Mouse (Mus musculus) gastrocnemius, postnatal 36 days (tissue): Measurements from ENCODE around the gene Wdr19. TPM values are rescaled to one million over a fixed set of nuclear protein-coding genes. Genes with fewer than 3 reads are reported as not detected.
"Not testable (repeated sequence)": the region's sequence is repeated elsewhere in the genome, so short reads cannot be mapped to it uniquely, and the experiment has no call there.

Experiments used
- DNase-seq, 2 experiments: peaks; one replicate each; pipeline ENCODE4 v3.0.0; 2022
- intact Hi-C: fragments of 180-260 bp; cut with DNase I; formaldehyde crosslinking; loops from one replicate; pipeline ENCODE4 v1.15.1; 2025
- total RNA-seq, 2 experiments: library from RNA; stranded (reverse); gene quantifications; 2 replicates each; pipeline ENCODE4 v1.2.3; 2021

Gene Wdr19
- total RNA-seq, 2 experiments from 2014 or later: 1.1 to 1.9 TPM

DNA sequence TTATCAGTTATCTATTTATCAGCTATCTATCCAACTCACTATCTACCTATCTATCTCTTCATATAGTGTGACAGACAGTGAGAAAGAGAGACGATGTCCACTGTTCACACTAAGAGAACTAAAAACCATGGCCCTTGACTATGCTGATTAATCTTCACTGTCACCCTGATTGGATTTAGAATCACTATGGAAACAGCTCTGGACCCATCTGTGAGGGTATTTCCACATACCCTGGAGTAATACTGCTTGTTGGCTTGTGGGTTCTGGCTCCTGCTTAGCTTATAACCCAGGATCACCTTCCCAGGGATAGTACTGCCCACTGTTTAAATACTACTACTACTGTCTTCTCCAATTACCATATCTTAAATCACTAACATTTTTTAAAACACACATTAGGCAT lies 17.2 kb upstream of the Wdr19 start:
- intact Hi-C loops: no loop called here
- no peak for DNase-seq

GRCm38 (mm10) chr5:65191601-65192000 lies 7.9 kb upstream of the Wdr19 start:
- intact Hi-C loops: no loop called here
- DNase-seq: no peak

GRCm38 (mm10) chr5:65194441-65194840 lies 5.1 kb upstream of the Wdr19 start:
- no peak for DNase-seq
- intact Hi-C loops: no loop called here

GRCm38 (mm10) chr5:65204726-65205125 lies 5.2 kb downstream of the Wdr19 start:
- no peak for DNase-seq
- intact Hi-C loops: no loop called here

DNA sequence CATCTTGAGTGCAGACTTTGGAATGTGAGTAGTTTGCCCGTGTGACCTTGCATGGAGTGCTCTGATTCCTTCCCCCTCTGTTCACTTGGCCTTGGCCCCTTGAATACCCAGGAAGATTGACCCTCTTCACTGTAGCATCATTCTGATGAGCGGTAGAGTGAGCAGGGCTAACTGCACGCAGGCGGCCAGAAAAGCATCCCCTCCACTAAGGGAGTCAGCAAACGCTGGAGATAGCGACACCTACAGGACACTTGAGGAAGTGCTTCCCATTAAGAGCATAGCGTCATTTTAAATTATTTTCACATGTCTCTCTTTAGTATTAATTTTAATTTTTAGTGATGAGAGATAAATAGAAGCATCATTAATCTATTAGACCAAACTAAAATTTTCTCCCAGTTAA lies 13.8 kb downstream of the Wdr19 start:
- DNase-seq: no peak
- intact Hi-C loops: loop anchor here (2.0 to 10.0 kb wide), 3 partner anchors 136 to 329 kb away; no protein-coding TSS in a partner anchor

GRCm38 (mm10) chr5:65217305-65218269 lies 18.1 kb downstream of the Wdr19 start:
- no peak for DNase-seq
- intact Hi-C loops: loop anchor here (10.0 kb wide), 1 partner anchor 333 kb away; no protein-coding TSS in a partner anchor

DNA sequence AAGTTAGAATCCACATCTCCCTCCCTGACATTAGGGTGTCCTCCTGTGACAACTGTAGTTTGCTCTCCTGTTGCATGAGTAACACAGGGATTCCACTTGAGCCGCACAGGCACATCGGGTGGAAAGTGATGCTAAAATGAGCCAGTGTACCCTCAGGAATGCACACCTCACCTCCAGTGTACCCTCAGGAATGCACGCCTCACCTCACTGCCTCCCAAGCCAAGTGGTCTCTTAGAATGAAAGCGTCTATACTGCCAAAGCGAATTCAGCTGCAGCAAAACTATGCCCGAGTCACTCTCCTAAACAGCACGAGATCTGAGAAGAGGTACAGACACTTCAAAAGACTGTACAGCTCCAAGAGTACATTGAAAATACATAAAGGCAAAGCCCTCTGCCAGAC lies 21.5 kb downstream of the Wdr19 start:
- DNase-seq: no peak
- intact Hi-C loops: no loop called here

- intact Hi-C loops: no loop called here
Measured at GRCm38 (mm10) chr5:65224056-65224455, 24.6 kb downstream of the Wdr19 start.

GRCm38 (mm10) chr5:65231289-65232003 lies 31.9 kb downstream of the Wdr19 start:
- intact Hi-C loops: no loop called here
- DNase-seq: no peak

More at GRCm38 (mm10) chr5:65224056-65224455, 24.6 kb downstream of the Wdr19 start:
- DNase-seq: no peak

GRCm38 (mm10) chr5:65242740-65243139 lies 43.2 kb downstream of the Wdr19 start:
- no peak for DNase-seq
- intact Hi-C loops: loop anchor here (2.0 to 10.0 kb wide), 2 partner anchors 240 to 358 kb away; no protein-coding TSS in a partner anchor

DNA sequence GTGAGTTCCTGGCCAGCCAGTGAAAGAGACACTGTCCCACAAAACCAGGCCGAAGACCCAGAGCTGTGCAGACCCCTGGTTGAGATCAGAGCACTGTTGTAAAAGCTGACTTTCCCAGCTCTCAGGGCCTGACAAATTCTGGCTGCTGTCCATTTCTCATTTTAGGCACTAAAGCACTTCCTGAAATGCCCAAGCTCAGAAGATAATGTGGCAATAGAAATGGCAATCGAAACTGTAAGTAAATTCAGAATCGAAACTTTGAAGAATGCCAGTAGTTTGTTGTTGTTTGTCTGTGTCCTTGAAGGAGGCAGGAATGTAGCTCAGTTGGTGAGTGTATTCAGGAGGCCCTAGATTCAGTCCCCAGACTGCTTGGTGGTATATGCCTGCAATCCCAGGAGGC lies 47.8 kb downstream of the Wdr19 start:
- DNase-seq: no peak

DNA sequence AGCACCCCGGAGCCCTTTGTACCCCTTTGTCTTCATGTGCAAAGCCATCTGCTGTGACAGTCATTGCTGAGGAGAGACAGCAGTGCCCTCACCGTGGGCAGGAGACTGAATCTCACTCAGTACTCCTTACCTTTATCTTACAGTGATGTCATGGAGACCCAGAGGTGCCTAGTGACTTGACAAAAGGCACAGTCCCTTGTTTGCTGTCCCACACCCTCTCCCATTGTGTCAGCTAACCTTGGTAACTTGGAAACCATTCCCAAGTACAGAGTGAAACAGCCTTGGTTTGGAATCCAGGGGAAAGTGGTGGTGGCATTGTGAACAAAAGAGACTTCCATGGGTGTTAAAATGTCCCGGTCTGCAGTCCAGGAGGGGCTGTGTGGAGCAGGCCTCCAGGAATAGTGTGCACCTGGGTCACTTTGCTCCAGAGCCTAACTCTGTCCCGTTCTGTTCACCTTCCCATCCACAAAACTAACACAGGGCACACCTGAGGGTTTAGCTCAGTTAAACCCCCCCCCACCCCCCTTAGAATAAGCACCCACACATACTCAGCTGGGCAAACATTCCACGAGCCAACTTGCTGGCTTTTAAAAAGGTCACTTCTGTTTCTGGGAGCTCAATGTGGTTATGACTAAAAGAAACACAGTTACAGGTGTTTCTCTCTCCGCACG lies 50.8 kb downstream of the Wdr19 start:
- intact Hi-C loops: no loop called here
- no peak for DNase-seq

More for the DNA sequence above, 47.8 kb downstream of the Wdr19 start:
- intact Hi-C loops: loop anchor here (10.0 kb wide), 1 partner anchor 362 kb away; no protein-coding TSS in a partner anchor

DNA sequence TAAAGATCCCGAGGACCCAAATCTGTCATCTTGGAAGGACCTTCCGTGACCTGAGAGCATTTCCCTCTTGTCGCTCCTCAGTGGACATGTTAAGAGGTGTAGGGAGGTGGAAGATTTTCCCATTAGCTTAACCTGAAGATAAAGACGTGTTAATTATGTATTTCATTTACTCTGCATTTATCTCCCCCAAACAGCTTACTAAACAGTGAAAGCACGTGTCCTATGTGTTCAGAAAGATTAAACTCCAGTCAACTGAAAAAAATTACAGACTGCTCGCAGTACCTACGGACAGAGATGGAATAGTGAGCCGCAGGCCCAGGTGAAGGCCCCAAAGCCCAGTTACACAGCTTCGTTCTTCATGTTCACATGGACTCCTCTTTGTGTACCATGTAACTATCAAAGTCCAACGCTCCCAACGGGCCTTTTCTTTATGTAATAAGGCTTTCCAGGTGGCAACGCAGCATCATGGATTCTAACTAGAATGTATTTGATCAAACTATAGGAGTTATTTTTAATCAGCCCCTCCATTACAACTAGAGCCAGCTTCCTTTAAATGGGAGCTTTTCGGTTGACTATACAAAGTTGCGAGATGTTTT lies 58.5 kb downstream of the Wdr19 start:
- DNase-seq: no peak
- intact Hi-C loops: no loop called here

DNA sequence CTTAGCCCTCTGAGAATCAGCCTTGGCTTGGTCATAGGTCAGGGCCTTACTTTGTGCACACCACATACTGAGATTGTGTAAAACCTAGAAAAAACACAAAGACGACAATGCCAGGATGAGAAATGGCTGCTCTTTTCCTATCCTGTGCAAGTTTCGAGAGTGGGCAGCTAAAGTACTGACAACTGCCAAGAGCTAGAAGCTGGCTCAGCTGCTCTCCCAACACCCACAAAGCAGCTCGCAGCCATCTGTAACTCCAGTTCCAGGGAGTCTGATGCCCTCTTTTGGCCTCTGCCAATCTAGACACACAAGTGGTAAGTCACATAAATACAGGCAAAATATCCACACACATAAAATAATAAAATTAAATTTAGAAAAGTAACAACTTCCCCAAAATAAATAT lies 74.5 kb downstream of the Wdr19 start:
- DNase-seq: no peak
- intact Hi-C loops: no loop called here

- intact Hi-C loops: no loop called here
- no peak for DNase-seq
Measured at GRCm38 (mm10) chr5:65279133-65279651, 79.7 kb downstream of the Wdr19 start.

DNA sequence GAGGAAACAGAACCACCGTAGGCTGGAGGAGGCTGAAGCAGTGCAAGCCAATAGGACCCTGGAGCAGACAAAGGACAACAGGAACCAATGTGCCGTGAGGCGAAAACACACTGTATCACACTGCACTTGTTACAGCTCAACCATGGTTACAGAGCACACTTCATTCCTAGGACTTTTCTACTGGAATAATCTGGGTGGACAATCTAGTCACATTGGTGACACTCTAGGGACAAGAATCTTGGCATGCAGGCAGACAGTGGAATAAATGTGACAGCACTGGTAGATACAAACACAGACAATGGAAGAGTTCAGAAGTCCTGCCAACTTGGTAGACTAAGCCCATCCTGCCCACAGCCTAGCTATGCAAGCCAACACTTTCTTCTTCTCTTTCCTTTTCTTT lies 81.7 kb downstream of the Wdr19 start:
- no peak for DNase-seq
- intact Hi-C loops: no loop called here

DNA sequence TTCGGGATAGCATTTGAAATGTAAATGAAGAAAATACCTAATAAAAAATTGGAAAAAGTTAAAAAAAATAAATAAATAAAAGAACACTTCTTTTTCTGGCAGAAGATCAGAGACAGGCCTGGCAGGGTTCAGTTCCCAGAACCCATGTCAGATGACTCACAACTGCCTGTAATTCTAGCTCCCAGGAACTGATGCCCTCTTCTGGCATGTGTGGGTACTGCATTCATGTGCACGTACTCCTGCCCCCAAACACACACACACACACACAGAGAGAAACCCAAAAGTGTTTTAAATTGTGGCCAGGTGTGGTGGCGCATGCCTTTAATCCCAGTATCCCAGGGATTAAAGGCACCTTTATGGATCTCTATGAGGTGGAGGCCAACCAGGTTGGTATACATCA lies 84.7 kb downstream of the Wdr19 start:
- DNase-seq: no peak
- intact Hi-C loops: no loop called here

- intact Hi-C loops: no loop called here
- no peak for DNase-seq
Measured at GRCm38 (mm10) chr5:65287751-65288701, 88.5 kb downstream of the Wdr19 start.

DNA sequence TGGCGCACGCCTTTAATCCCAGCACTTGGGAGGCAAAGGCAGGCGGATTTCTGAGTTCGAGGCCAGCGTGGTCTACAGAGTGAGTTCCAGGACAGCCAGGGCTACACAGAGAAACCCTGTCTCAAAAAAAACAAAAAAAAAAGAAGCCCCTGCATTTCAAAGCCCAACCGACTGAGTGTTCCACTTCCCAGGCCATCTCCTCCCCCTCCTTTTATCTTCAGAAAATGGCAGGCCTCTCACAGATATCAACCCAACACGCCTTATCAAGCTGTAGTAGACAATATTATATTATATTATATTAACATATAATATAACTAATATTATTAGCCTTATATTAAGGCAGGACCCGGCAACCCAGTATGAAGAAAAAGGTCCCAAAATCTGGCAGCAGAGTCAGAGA lies 89.5 kb downstream of the Wdr19 start:
- DNase-seq, intact Hi-C loops: not testable (repeated sequence)
